Mouse (Mus musculus): Measurements from ENCODE around the gene Ypel2. TPM values are rescaled to one million over a fixed set of nuclear protein-coding genes. Genes with fewer than 3 reads are reported as not detected.
A peak's percentile ranks its signal among the peaks of the same experiment; 100 is the strongest.

Gene Ypel2
- polyA plus RNA-seq, 1 experiment from 2014 or later, result 2.4 TPM

DNA sequence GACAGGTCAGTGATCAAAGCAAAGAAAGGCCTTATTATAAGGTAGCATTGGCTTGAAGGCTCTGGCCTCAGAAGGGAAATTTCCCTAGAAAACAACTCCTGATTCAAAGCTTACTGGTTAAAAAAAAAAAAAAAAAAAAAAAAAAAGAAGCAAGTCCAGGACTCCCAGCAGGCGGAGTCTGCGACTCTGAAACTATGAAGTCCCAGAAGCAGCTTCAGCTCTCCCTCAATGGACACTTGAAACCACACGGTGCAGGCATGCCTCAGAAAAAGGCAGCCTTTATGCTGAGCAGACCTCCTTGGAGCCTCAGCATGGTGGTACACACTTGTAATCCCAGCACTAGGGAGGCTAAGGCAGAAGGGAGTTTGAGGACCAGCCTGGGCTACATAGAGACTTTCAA lies 97.9 kb downstream of the Ypel2 start:
- Histone ChIP-seq H3K27me3 (ENCODE audit: control insufficient read depth, insufficient read depth, low read depth, low read length) (no peaks in the 10 kb centered on the region; the same call in 1 of the 2 replicates), H3K4me3 (ENCODE audit: low read depth, low read length) (no peak overlapping the region), H3K27ac (ENCODE audit: low read length) (no peak overlapping the region), H3K4me2 (ENCODE audit: low read depth, low read length) (no peak overlapping the region), H3K36me3 (ENCODE audit: control insufficient read depth, insufficient read depth) (no peaks in the 10 kb centered on the region), H3K9ac (ENCODE audit: low read depth, low read length) (no peak overlapping the region), H3K4me1 (ENCODE audit: control insufficient read depth, low read depth, low read length) (no peaks in the 10 kb centered on the region; the same call in 1 of the 2 replicates), H3K9me3 (replicated peaks; ENCODE audit: control insufficient read depth, low read length) (no peaks in the 10 kb centered on the region)
- no peak for ATAC-seq (ENCODE audit: low read depth)
- 62% methylated on average over 3 of the region's 3 CpGs for WGBS (ENCODE audit: insufficient replicate concordance)

DNA sequence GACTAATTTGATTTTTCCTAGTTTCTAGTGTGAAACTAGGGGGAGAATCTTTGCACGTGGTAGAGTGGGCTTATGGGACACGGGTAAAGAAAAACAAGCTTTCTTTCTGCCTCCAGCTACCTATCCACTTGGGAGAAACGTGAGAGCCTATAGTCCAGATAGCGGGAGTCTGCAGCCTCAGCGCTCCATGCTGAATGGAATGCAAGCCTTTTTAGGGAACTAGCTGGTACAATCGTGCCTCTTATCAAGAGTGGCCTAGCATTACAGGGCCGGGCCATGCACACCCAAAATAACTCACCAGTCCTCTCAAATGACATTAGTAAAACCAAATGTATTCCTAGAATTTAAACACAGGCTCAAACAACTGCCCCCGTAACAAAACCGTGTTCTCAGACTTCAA lies 98.4 kb downstream of the Ypel2 start:
- ATAC-seq (ENCODE audit: low read depth), result no peak
- Histone ChIP-seq H3K4me1 (ENCODE audit: control insufficient read depth, low read depth, low read length) (no peaks in the 10 kb centered on the region; the same call in 1 of the 2 replicates), H3K4me2 (ENCODE audit: low read depth, low read length) (no peak overlapping the region), H3K4me3 (ENCODE audit: low read depth, low read length) (no peak overlapping the region), H3K27ac (ENCODE audit: low read length) (no peak overlapping the region), H3K9me3 (replicated peaks; ENCODE audit: control insufficient read depth, low read length) (no peaks in the 10 kb centered on the region), H3K36me3 (ENCODE audit: control insufficient read depth, insufficient read depth) (no peaks in the 10 kb centered on the region), H3K27me3 (ENCODE audit: control insufficient read depth, insufficient read depth, low read depth, low read length) (no peaks in the 10 kb centered on the region; the same call in 1 of the 2 replicates), H3K9ac (ENCODE audit: low read depth, low read length) (no peak overlapping the region)
- WGBS (ENCODE audit: insufficient replicate concordance), result 43% methylated on average over 9 of the region's 9 CpGs

DNA sequence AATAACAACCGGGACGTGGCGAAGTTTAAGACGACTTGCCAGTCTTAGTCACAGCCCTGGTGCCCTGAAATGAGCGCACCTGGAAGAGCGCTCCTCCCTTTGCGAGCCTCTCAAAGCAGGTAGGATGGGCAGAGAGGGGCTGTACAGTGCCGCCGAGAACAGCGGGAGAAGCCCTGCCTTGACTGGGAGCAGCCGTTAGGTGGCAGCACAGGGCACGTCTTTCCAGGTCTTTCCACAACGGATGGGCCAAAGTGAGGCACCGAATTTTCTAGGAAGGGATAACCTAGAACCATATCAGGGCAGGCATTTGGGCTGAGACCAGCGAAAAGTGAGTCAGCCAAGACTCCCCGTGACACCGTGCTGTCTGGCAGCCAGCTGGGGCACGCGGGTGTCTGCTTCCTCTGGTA lies 99.3 kb downstream of the Ypel2 start:
- Histone ChIP-seq H3K4me1 (ENCODE audit: control insufficient read depth, low read depth, low read length) (no peaks in the 10 kb centered on the region; the same call in 1 of the 2 replicates), H3K27me3 (ENCODE audit: control insufficient read depth, insufficient read depth, low read depth, low read length) (no peaks in the 10 kb centered on the region; the same call in 1 of the 2 replicates), H3K36me3 (ENCODE audit: control insufficient read depth, insufficient read depth) (no peaks in the 10 kb centered on the region), H3K9ac (ENCODE audit: low read depth, low read length) (no peak overlapping the region; the same call in 1 of the 2 replicates), H3K4me2 (ENCODE audit: low read depth, low read length) (peak overlapping the region; percentile 50), H3K9me3 (replicated peaks; ENCODE audit: control insufficient read depth, low read length) (no peaks in the 10 kb centered on the region), H3K4me3 (ENCODE audit: low read depth, low read length) (peak overlapping the region; percentile 25), H3K27ac (ENCODE audit: low read length) (no peak overlapping the region)
- ATAC-seq (ENCODE audit: low read depth), result peak; percentile 27; the same call in 1 of the 2 replicates
- 7% methylated on average over 19 of the region's 19 CpGs for WGBS (ENCODE audit: insufficient replicate concordance)

DNA sequence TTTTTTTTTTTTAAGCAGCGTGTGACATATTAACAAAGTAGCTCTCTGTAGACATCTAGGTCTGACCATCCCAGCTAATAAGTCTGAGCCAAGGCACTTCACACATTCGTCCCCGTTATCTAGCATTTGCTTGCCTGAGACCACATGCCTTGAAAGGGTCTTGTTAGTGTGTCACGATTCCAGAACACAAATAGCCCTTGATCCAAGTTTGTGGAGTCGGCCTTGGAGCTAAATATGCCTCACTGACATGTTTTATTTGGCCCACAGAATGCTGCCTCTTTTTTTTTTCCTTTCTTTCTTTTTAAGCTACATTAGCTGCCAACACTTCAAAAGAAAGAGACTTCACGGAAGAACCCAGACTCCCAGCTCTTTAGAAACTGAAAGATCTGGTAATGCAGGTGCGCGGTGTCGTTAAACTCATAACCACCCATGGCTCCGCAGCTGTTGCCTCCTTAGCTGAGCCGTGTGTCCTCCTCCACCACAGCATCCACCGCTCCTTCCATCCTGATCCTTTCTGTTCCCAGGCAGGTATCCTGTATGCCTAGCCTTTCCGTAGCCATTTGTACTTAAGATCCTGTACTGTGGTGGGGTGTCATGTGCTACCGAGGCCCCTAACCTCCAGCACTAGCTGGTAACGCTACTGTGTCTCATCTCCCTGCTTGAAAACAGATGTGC lies 100.4 kb downstream of the Ypel2 start:
- Histone ChIP-seq H3K4me2 (ENCODE audit: low read depth, low read length) (no peak overlapping the region), H3K9ac (ENCODE audit: low read depth, low read length) (no peak overlapping the region), H3K27me3 (ENCODE audit: control insufficient read depth, insufficient read depth, low read depth, low read length) (no peaks in the 10 kb centered on the region; the same call in 1 of the 2 replicates), H3K4me1 (ENCODE audit: control insufficient read depth, low read depth, low read length) (no peaks in the 10 kb centered on the region; the same call in 1 of the 2 replicates), H3K36me3 (ENCODE audit: control insufficient read depth, insufficient read depth) (no peaks in the 10 kb centered on the region), H3K27ac (ENCODE audit: low read length) (no peak overlapping the region), H3K9me3 (replicated peaks; ENCODE audit: control insufficient read depth, low read length) (no peaks in the 10 kb centered on the region), H3K4me3 (ENCODE audit: low read depth, low read length) (no peak overlapping the region)
- no peak for ATAC-seq (ENCODE audit: low read depth)
- WGBS (ENCODE audit: insufficient replicate concordance), result 73% methylated on average over 15 of the region's 15 CpGs

Other genes with a start within 250 kb of the Ypel2 start
- 87.5 and 96.5 TPM in 2 replicates for gene Cltc, start 236.1 kb downstream of the Ypel2 start, polyA plus RNA-seq (2015; fragmentation: Nextera tagmentation; extraction: Ambion mirVana)
- 10.4 and 10.8 TPM in 2 replicates for gene Dhx40, start 186.0 kb downstream of the Ypel2 start, polyA plus RNA-seq (2015; fragmentation: Nextera tagmentation; extraction: Ambion mirVana)
- gene Gdpd1, start 80.4 kb upstream of the Ypel2 start, polyA plus RNA-seq (2015; fragmentation: Nextera tagmentation; extraction: Ambion mirVana), result 4.7 and 5.2 TPM in 2 replicates
- 6.7 and 7.2 TPM in 2 replicates for gene Smg8, start 93.1 kb upstream of the Ypel2 start, polyA plus RNA-seq (2015; fragmentation: Nextera tagmentation; extraction: Ambion mirVana)
- 4.7 and 5.4 TPM in 2 replicates for gene Prr11, start 115.0 kb upstream of the Ypel2 start, polyA plus RNA-seq (2015; fragmentation: Nextera tagmentation; extraction: Ambion mirVana)
- gene Ska2, start 115.5 kb upstream of the Ypel2 start, polyA plus RNA-seq (2015; fragmentation: Nextera tagmentation; extraction: Ambion mirVana), result 20.6 and 25.6 TPM in 2 replicates
- 14.0 and 14.5 TPM in 2 replicates for gene Trim37, start 133.4 kb upstream of the Ypel2 start, polyA plus RNA-seq (2015; fragmentation: Nextera tagmentation; extraction: Ambion mirVana)